Mouse (Mus musculus) hindbrain, embryonic 10.5 days (tissue): ENCODE results near the gene Hyls1. TPM values are rescaled to one million over a fixed set of nuclear protein-coding genes. Genes with fewer than 3 reads are reported as not detected.

ENCODE experiments used
- DNase-seq: peaks from one replicate; pipeline ENCODE4 v3.0.0-alpha.2; 2017; ENCODE audit warnings: low spot score
- H3K27ac ChIP-seq: fragments of 300-500 bp; sonication (generic); 2 replicates; pipeline ENCODE4 v1.5.1; 2016; ENCODE audit warnings: mild to moderate bottlenecking, moderate library complexity
- H3K27me3 ChIP-seq: fragments of 300-500 bp; sonication (generic); 2 replicates; pipeline ENCODE4 v1.6.1; 2016; ENCODE audit warnings: mild to moderate bottlenecking; ENCODE audit not compliant: poor library complexity, insufficient read depth, severe bottlenecking
- H3K36me3 ChIP-seq: fragments of 300-500 bp; sonication (generic); 2 replicates; pipeline ENCODE4 v1.6.1; 2016; ENCODE audit warnings: mild to moderate bottlenecking, moderate library complexity
- H3K4me1 ChIP-seq: fragments of 300-500 bp; sonication (generic); replicated peaks from 2 replicates; pipeline ENCODE4 v1.6.1; 2016; ENCODE audit warnings: mild to moderate bottlenecking
- H3K4me3 ChIP-seq: fragments of 300-500 bp; sonication (generic); 2 replicates; pipeline ENCODE4 v1.5.1; 2016; ENCODE audit warnings: mild to moderate bottlenecking, moderate library complexity
- H3K9me3 ChIP-seq: fragments of 300-500 bp; sonication (generic); 2 replicates; pipeline ENCODE4 v1.6.1; 2016; ENCODE audit warnings: mild to moderate bottlenecking, moderate library complexity
- WGBS: fragments of 180-500 bp; shearing (Covaris S2); methylation state at CpG from one replicate; pipeline ENCODE4 v1.1.7; 2016; 5-methylcytosine and 5-hydroxymethylcytosine counted together
- polyA plus RNA-seq: library from polyadenylated mRNA; unstranded; fragments of >200 nt; fragmentation: Nextera tagmentation; extraction: Ambion mirVana; gene quantifications from 2 replicates; pipeline ENCODE4 v1.2.1, GENCODE M21; 2016

Hyls1 gene
- polyA plus RNA-seq, 1 experiment from 2014 or later = 24.2 TPM

GRCm38 (mm10) chr9:35541024-35541423 lies 29.2 kb downstream of the Hyls1 start:
- Histone ChIP-seq H3K9me3 (no peaks in the 10 kb centered on the region), H3K36me3 (0 out of 2 replicates have a peak, but pooled peaks cover 5% of the 10 kb centered on the region), H3K27me3 (peaks cover 7% of the 10 kb centered on the region; the same call in 1 of the 2 replicates), H3K4me1 (peaks cover 19% of the 10 kb centered on the region), H3K4me3 (no peak overlapping the region), H3K27ac (no peak overlapping the region)
- no peak for DNase-seq
- WGBS = 80% methylated on average over 5 of the region's 5 CpGs

- Histone ChIP-seq H3K9me3 (no peaks in the 10 kb centered on the region), H3K27ac (no peak overlapping the region), H3K4me1 (peaks cover 19% of the 10 kb centered on the region), H3K36me3 (no peaks in the 10 kb centered on the region), H3K27me3 (peaks cover 7% of the 10 kb centered on the region; the same call in 1 of the 2 replicates), H3K4me3 (no peak overlapping the region)
- DNase-seq = no peak
- 71% methylated on average over 13 of the region's 13 CpGs for WGBS
Measured at GRCm38 (mm10) chr9:35539001-35539750, 31.0 kb downstream of the Hyls1 start.

- Histone ChIP-seq H3K27ac (no peak overlapping the region), H3K27me3 (0 out of 2 replicates have a peak, but pooled peaks cover 7% of the 10 kb centered on the region), H3K4me1 (peaks cover 19% of the 10 kb centered on the region), H3K9me3 (no peaks in the 10 kb centered on the region), H3K4me3 (no peak overlapping the region), H3K36me3 (no peaks in the 10 kb centered on the region)
- DNase-seq = no peak
- WGBS = 81% methylated on average over 4 of the region's 4 CpGs
Measured at GRCm38 (mm10) chr9:35535876-35536275, 34.3 kb downstream of the Hyls1 start.

DNA sequence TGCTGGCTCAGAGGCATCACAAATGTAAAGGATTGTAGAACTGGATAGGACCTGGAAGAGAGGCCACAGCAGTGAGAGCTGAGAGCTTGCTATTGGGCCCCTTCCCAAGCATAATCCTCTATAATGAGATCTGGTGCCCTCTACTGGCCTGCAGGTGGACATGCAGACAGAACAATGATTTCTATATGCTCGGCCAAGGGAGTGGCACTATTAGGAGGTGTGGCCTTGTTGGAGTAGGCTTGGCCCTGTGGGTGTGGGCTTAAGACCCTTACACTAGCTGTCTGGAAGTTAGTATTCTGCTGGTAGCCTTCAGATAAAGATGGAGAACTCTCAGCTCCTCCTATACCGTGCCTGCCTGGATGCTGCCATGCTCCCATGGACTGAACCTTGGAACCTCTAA lies 35.1 kb downstream of the Hyls1 start:
- no peak overlapping the region for H3K4me3 ChIP-seq
- no peak overlapping the region for H3K27ac ChIP-seq
- H3K27me3 ChIP-seq = 0 out of 2 replicates have a peak, but pooled peaks cover 7% of the 10 kb centered on the region
- WGBS = 12% methylated on average over 2 of the region's 2 CpGs
- peak; percentile 68 for DNase-seq
- no peaks in the 10 kb centered on the region for H3K9me3 ChIP-seq
- no peaks in the 10 kb centered on the region for H3K36me3 ChIP-seq
- H3K4me1 ChIP-seq = peaks cover 19% of the 10 kb centered on the region

DNA sequence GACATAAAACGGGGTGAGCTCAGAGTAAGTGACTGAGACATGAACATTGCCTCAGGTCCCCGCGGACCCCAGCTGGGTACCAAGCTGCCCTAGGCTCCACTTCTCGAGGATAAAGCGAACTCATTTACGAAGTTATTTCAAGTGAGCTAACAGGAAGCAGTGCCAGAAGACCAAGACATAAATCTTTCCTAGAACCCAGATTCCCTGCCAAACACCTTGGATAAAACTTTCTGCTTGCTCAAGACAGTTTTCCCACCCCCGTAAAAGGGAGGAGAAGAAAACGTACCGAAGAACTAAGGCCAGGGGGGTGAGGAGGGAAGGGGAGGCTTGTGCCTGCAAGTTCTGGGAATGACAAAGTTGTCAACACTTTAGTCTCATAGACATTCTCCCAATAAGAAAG lies 36.9 kb downstream of the Hyls1 start:
- Histone ChIP-seq H3K36me3 (no peaks in the 10 kb centered on the region), H3K4me3 (no peak overlapping the region), H3K27ac (no peak overlapping the region), H3K4me1 (peaks cover 12% of the 10 kb centered on the region), H3K9me3 (no peaks in the 10 kb centered on the region), H3K27me3 (peaks cover 7% of the 10 kb centered on the region; the same call in 1 of the 2 replicates)
- DNase-seq = no peak
- 81% methylated on average over 9 of the region's 9 CpGs for WGBS

GRCm38 (mm10) chr9:35529796-35530195 lies 40.4 kb downstream of the Hyls1 start:
- Histone ChIP-seq H3K27ac (no peak overlapping the region), H3K4me3 (no peak overlapping the region)

DNA sequence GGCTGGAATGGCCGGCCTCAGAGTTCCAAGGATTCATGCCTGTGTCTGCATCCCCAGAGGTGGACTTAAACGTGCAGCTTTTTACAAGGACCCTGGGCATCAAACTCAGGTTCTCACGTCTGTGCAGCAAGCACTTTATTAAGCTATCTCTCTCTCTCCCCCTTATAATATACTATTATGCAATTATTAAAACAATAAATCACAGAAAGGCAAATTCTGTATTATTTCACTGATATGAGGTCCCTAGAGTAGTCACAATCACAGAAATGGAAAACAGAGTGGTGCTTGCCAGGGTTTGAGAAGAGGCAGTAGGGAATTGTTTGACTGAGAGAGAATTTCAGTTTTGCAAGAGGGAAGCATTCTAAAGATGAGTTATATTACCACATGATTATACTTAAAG lies 41.1 kb downstream of the Hyls1 start:
- Histone ChIP-seq H3K4me1 (peaks cover 7% of the 10 kb centered on the region), H3K27me3 (peaks cover 12% of the 10 kb centered on the region), H3K4me3 (no peak overlapping the region), H3K36me3 (no peaks in the 10 kb centered on the region), H3K27ac (no peak overlapping the region), H3K9me3 (no peaks in the 10 kb centered on the region)
- WGBS = 62% methylated on average over 3 of the region's 3 CpGs
- DNase-seq = no peak

More at GRCm38 (mm10) chr9:35529796-35530195, 40.4 kb downstream of the Hyls1 start:
- Histone ChIP-seq H3K36me3 (no peaks in the 10 kb centered on the region), H3K4me1 (peaks cover 6% of the 10 kb centered on the region), H3K27me3 (peaks cover 12% of the 10 kb centered on the region), H3K9me3 (no peaks in the 10 kb centered on the region)
- peak; percentile 59 for DNase-seq
- 19% methylated on average over 1 of the region's 1 CpGs for WGBS

GRCm38 (mm10) chr9:35523941-35524411 lies 46.2 kb downstream of the Hyls1 start:
- H3K36me3 ChIP-seq = no peaks in the 10 kb centered on the region
- peaks cover 19% of the 10 kb centered on the region for H3K27me3 ChIP-seq
- H3K9me3 ChIP-seq = no peaks in the 10 kb centered on the region
- peak overlapping the region; percentile 54; the same call in 1 of the 2 replicates for H3K27ac ChIP-seq
- peak; percentile 61 for DNase-seq
- WGBS = 26% methylated on average over 7 of the region's 7 CpGs
- peak overlapping the region; percentile 5; the same call in 1 of the 2 replicates for H3K4me3 ChIP-seq
- peaks cover 18% of the 10 kb centered on the region for H3K4me1 ChIP-seq

DNA sequence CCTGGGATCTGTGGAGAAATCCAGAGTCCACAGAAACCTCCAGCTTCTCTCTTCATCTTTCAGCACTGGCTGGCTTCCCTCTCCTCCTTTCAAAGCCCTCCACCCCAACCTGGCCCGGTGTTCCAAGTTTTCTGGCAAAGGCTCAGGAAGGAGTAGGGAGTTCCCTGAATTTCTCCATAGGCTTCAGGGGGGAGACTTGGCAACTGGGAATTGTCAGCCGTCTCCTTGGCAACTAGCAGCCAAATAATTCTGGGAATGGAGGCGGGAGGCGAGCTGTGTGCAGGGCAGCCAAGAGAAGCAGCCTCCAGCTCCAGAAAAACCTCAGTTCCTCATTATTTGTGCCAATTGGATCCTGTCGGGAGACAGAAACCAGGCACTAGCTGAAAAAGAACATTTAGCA lies 46.7 kb downstream of the Hyls1 start:
- DNase-seq = peak; percentile 21
- Histone ChIP-seq H3K36me3 (no peaks in the 10 kb centered on the region), H3K9me3 (no peaks in the 10 kb centered on the region), H3K27ac (no peak overlapping the region), H3K27me3 (peaks cover 19% of the 10 kb centered on the region), H3K4me3 (no peak overlapping the region), H3K4me1 (peaks cover 18% of the 10 kb centered on the region)
- WGBS = 17% methylated on average over 5 of the region's 5 CpGs

- no peak overlapping the region for H3K27ac ChIP-seq
- DNase-seq = no peak
Measured at GRCm38 (mm10) chr9:35522821-35523515, 47.2 kb downstream of the Hyls1 start.

GRCm38 (mm10) chr9:35522241-35522640 lies 48.0 kb downstream of the Hyls1 start:
- no peak for DNase-seq

More at GRCm38 (mm10) chr9:35522821-35523515, 47.2 kb downstream of the Hyls1 start:
- H3K4me1 ChIP-seq = peaks cover 18% of the 10 kb centered on the region
- peaks cover 17% of the 10 kb centered on the region; the same call in 1 of the 2 replicates for H3K27me3 ChIP-seq
- H3K4me3 ChIP-seq = no peak overlapping the region
- H3K36me3 ChIP-seq = no peaks in the 10 kb centered on the region
- WGBS = 69% methylated on average over 1 of the region's 1 CpGs
- H3K9me3 ChIP-seq = no peaks in the 10 kb centered on the region

DNA sequence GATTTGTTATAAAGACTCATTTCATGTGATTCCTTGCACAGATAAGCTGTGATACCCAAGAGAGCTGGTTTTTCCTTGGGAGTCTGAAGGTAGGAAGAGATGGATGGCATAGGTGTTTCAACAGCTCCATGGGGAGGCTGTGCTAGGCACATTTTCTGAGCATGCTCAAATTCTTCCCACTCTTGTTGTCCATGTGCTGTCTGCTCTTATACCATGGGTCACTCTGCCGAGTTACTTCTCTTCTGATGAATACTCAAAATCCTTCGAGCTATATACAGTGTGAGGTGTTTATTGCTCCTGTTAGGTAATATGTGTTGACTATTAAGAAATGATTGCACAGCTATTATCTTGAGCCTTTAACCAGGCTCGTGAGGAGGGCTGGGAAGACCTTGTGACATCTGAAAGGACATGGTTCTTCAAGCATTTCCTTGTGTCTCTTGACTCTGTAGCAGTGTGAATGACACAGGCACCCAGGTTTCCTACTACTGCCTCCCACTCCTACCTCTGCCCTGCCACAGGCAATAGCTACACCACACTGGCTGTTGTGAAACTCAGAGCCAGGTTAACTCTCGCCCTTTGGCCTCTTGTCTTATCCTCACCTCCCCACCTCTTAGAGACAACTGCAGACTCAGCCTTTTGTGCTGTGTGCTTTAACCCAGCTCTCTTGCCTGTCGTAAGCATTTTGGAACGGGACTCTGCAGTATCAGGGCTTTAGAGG lies 49.4 kb downstream of the Hyls1 start:
- Histone ChIP-seq H3K36me3 (no peaks in the 10 kb centered on the region), H3K4me1 (peaks cover 18% of the 10 kb centered on the region), H3K27ac (no peak overlapping the region), H3K4me3 (no peak overlapping the region), H3K27me3 (peaks cover 17% of the 10 kb centered on the region; the same call in 1 of the 2 replicates), H3K9me3 (no peaks in the 10 kb centered on the region)
- no peak for DNase-seq
- WGBS = 80% methylated on average over 6 of the region's 6 CpGs

More at GRCm38 (mm10) chr9:35522241-35522640, 48.0 kb downstream of the Hyls1 start:
- no peak overlapping the region for H3K27ac ChIP-seq
- H3K9me3 ChIP-seq = no peaks in the 10 kb centered on the region
- no peaks in the 10 kb centered on the region for H3K36me3 ChIP-seq
- 76% methylated on average over 2 of the region's 2 CpGs for WGBS
- peaks cover 18% of the 10 kb centered on the region for H3K4me1 ChIP-seq
- peaks cover 17% of the 10 kb centered on the region; the same call in 1 of the 2 replicates for H3K27me3 ChIP-seq
- no peak overlapping the region for H3K4me3 ChIP-seq
